Mouse (Mus musculus): ENCODE data around the gene Pptc7.

DNA sequence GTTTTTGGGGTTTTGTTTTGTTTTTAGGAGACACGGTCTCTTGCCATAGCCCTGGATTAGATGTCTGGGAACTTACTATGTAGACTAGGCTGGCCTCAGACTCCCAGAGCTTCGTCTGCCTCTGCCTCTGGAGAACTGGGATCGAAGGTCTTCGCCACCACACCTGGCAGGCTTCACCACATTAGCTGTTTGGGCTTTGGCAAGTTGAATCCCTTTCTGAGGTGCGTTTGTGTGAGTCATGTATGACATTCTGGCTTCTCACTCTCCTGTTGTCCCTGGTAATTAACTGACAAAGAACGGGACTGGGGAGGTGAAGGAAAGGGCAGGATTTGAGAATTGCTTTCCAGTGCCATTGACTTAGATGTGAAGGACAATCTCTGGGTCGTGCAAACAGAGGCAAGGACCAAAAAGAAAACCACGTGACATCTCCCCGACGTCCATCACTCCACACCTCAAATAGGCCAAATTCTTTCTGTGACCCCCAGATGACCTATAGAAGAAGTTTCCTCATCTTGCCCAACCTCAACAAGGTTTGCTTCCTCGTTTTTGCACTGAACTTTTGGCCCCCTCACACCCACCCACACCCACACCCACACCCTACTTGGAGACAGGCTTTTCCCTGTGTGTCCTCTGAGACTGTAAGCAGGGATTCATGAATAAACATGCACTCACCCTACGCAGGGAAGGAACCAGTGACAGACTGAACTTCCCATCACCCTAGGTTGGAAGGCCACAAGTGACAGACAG lies 15.1 kb upstream of the Pptc7 start:
- TF ChIP-seq USF1 (IDR thresholded peaks at IDR 0.05; ENCODE audit: low read depth) (no peak), CTCF (IDR thresholded peaks at IDR 0.05; ENCODE audit: control insufficient read depth, insufficient read depth, insufficient read length) (no peak)

All from C2C12 (cell line).